Mouse (Mus musculus): ENCODE data around the gene Nfyb. TPM values are rescaled to one million over a fixed set of nuclear protein-coding genes. Genes with fewer than 3 reads are reported as not detected.

The Nfyb gene
- polyA plus RNA-seq, 1 experiment from 2014 or later: 44.6 TPM

DNA sequence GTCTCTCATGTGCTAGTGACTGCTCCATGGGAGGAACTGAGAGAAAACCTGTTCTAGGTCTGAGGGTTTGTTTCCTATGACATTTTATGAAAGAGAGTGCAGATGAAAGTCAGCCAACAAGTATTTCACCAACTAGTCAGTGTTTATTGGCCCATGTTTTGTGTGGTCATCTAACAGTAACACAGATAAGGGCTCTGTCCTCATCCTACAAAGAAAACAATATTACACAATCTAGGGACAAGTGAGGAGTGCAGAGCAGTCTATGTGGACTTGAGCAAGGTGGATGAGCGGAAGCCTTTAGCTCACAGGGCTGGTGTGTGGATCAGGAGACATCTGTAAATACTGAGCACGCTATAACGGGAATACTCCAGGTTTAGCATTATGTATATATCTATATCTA is 5.1 kb downstream of the Nfyb start:
- Histone ChIP-seq H3K27me3 (ENCODE audit: control insufficient read depth, insufficient read depth, low read length) (no peaks in the 10 kb centered on the region), H3K27ac (ENCODE audit: low read length) (no peak overlapping the region), H3K4me1 (ENCODE audit: control insufficient read depth, insufficient read depth, low read length) (peaks cover 16% of the 10 kb centered on the region; the same call in 1 of the 2 replicates), H3K36me3 (ENCODE audit: control insufficient read depth, insufficient read depth, low read length) (peaks cover 69% of the 10 kb centered on the region), H3K9ac (replicated peaks; ENCODE audit: low read depth, low read length) (no peak overlapping the region), H3K4me2 (replicated peaks; ENCODE audit: low read depth, low read length) (no peak overlapping the region), H3K9me3 (ENCODE audit: control insufficient read depth, low read depth, low read length) (no peaks in the 10 kb centered on the region), H3K4me3 (ENCODE audit: low read depth, low read length) (no peak overlapping the region)
- no peak for ATAC-seq (ENCODE audit: insufficient number of reproducible peaks, insufficient read depth, low FRiP score, low read depth)
- 91% methylated on average over 3 of the region's 3 CpGs for WGBS

DNA sequence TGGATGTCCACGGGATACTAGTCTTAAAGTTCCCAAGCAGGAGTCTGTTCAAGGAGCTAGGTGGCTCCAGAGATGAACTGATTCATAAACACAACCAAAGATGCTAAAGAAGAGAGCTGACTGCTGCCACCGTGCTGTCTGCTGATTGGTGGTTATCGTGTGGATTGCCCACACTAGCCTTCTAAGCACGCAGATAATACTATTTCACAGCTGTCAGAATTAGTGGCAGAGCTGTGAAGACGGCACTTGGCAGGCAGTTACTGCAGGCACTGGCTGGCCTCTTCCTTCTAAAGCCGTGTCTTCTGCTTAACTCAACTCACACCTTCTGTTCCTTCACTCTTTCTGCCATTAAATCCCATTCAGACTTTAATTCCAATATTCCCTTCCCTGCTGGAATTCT is 5.6 kb downstream of the Nfyb start:
- no peak overlapping the region for H3K4me3 ChIP-seq (ENCODE audit: low read depth, low read length)
- H3K4me2 ChIP-seq (replicated peaks; ENCODE audit: low read depth, low read length): no peak overlapping the region
- H3K27ac ChIP-seq (ENCODE audit: low read length): no peak overlapping the region
- ATAC-seq (ENCODE audit: insufficient number of reproducible peaks, insufficient read depth, low FRiP score, low read depth): no peak
- H3K9ac ChIP-seq (replicated peaks; ENCODE audit: low read depth, low read length): no peak overlapping the region
- no peaks in the 10 kb centered on the region for H3K9me3 ChIP-seq (ENCODE audit: control insufficient read depth, low read depth, low read length)
- WGBS: 86% methylated on average over 6 of the region's 6 CpGs
- H3K27me3 ChIP-seq (ENCODE audit: control insufficient read depth, insufficient read depth, low read length): no peaks in the 10 kb centered on the region
- peaks cover 74% of the 10 kb centered on the region for H3K36me3 ChIP-seq (ENCODE audit: control insufficient read depth, insufficient read depth, low read length)
- peaks cover 16% of the 10 kb centered on the region; the same call in 1 of the 2 replicates for H3K4me1 ChIP-seq (ENCODE audit: control insufficient read depth, insufficient read depth, low read length)

DNA sequence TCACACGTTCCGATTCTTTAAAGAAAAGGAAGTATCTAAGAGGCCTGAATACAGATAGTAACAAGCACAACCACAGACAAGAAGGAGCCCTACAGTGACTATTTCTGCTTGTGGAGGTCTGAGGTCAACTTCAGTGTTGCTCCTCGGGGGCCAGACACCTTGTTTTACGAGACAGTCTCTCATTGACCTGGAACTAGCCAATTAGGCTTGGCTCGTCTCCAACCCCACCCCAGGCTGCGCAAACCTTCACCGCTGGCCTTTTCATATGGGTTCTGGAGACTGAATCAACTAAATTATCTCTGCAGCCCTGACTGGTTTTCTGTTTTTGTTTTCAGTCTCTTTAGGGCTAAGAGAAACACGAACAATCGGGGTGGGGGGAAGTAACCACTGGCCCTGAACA is 6.6 kb downstream of the Nfyb start:
- Histone ChIP-seq H3K36me3 (ENCODE audit: control insufficient read depth, insufficient read depth, low read length) (peaks cover 83% of the 10 kb centered on the region), H3K4me3 (ENCODE audit: low read depth, low read length) (no peak overlapping the region), H3K4me1 (ENCODE audit: control insufficient read depth, insufficient read depth, low read length) (peaks cover 13% of the 10 kb centered on the region; the same call in 1 of the 2 replicates), H3K9me3 (ENCODE audit: control insufficient read depth, low read depth, low read length) (no peaks in the 10 kb centered on the region), H3K9ac (replicated peaks; ENCODE audit: low read depth, low read length) (no peak overlapping the region), H3K4me2 (replicated peaks; ENCODE audit: low read depth, low read length) (no peak overlapping the region), H3K27ac (ENCODE audit: low read length) (no peak overlapping the region), H3K27me3 (ENCODE audit: control insufficient read depth, insufficient read depth, low read length) (no peaks in the 10 kb centered on the region)
- 83% methylated on average over 9 of the region's 9 CpGs for WGBS
- ATAC-seq (ENCODE audit: insufficient number of reproducible peaks, insufficient read depth, low FRiP score, low read depth): no peak

DNA sequence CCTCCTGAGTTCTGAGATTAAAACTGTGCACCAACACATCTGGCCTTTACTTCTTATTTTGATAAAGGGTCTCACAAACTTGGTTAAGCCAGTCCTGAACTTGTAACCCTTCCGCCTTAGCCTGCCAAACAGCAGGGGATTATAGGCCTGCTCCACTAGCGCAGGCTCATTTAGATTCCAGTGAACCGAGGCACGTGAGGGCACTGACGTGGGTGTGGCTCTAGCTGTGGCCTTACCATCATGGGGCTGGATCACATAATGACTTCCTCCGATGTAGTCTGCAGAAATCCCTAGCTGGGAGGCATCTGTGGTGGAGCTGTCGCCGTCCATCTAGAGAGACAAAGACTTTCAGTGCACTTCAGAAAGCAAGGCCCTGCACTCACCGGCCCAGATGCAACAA is 7.5 kb downstream of the Nfyb start:
- 0 out of 2 replicates have a peak, but pooled peaks cover 6% of the 10 kb centered on the region for H3K4me1 ChIP-seq (ENCODE audit: control insufficient read depth, insufficient read depth, low read length)
- H3K4me3 ChIP-seq (ENCODE audit: low read depth, low read length): no peak overlapping the region
- no peak overlapping the region for H3K4me2 ChIP-seq (replicated peaks; ENCODE audit: low read depth, low read length)
- 92% methylated on average over 9 of the region's 9 CpGs for WGBS
- H3K9me3 ChIP-seq (ENCODE audit: control insufficient read depth, low read depth, low read length): no peaks in the 10 kb centered on the region
- no peak for ATAC-seq (ENCODE audit: insufficient number of reproducible peaks, insufficient read depth, low FRiP score, low read depth)
- H3K36me3 ChIP-seq (ENCODE audit: control insufficient read depth, insufficient read depth, low read length): peaks cover 90% of the 10 kb centered on the region
- no peak overlapping the region for H3K27ac ChIP-seq (ENCODE audit: low read length)
- H3K9ac ChIP-seq (replicated peaks; ENCODE audit: low read depth, low read length): no peak overlapping the region
- no peaks in the 10 kb centered on the region for H3K27me3 ChIP-seq (ENCODE audit: control insufficient read depth, insufficient read depth, low read length)

DNA sequence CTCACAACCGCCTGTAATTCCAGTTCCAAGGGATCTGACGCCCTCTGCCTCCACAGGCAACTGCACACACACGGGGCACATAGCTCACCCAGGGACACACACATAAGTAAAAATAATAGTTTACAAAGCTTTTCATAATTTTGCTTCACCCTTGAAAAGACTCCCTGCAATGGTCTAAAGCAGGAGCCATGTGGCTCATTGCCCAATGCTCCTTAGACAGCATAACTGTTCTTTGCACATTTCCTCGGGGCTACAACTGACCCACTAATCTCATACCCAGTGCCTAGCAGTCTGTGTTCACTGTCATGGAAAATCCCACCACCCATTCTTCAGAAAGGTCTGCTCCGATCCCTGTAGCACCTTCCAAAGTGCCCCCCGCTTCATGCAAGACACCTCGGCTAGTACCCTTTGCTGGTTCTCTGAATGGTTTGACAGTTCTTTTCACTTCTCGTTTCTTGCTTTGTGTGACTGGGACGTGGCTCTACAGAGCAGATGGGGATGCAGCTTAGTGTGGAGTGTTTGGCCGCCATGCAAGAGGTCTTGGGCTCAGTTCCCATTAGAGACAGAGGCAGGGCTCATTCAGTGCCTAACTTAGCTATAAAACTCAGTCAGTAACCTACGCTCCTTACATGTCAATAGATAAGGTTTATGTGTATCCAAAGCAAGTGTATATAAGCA is 8.6 kb downstream of the Nfyb start:
- Histone ChIP-seq H3K9ac (replicated peaks; ENCODE audit: low read depth, low read length) (no peak overlapping the region), H3K27ac (ENCODE audit: low read length) (no peak overlapping the region), H3K4me2 (replicated peaks; ENCODE audit: low read depth, low read length) (no peak overlapping the region), H3K9me3 (ENCODE audit: control insufficient read depth, low read depth, low read length) (no peaks in the 10 kb centered on the region), H3K27me3 (ENCODE audit: control insufficient read depth, insufficient read depth, low read length) (no peaks in the 10 kb centered on the region), H3K4me3 (ENCODE audit: low read depth, low read length) (no peak overlapping the region), H3K4me1 (ENCODE audit: control insufficient read depth, insufficient read depth, low read length) (no peaks in the 10 kb centered on the region), H3K36me3 (ENCODE audit: control insufficient read depth, insufficient read depth, low read length) (peaks cover 94% of the 10 kb centered on the region)
- 93% methylated on average over 11 of the region's 11 CpGs for WGBS
- ATAC-seq (ENCODE audit: insufficient number of reproducible peaks, insufficient read depth, low FRiP score, low read depth): no peak

DNA sequence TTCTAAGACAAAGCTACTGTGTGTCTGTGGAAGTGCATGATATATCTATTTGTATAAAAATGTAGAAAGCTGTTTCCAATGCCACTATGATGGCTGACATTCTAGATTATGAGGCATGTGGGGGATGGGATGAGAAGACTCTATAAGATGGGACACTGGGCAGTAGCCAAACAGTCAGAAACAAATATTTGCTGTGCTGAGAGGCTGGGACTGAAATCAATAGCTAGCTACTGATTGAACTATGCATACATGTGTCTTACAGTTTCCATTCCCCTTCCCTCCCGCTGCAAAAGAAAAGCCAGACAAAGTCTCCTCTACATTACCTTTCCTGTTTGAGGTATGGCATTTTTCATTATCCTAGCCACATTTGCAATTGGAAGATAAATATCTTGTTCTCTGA is 9.3 kb downstream of the Nfyb start:
- no peaks in the 10 kb centered on the region for H3K4me1 ChIP-seq (ENCODE audit: control insufficient read depth, insufficient read depth, low read length)
- no peak for ATAC-seq (ENCODE audit: insufficient number of reproducible peaks, insufficient read depth, low FRiP score, low read depth)
- WGBS: 86% methylated on average over 1 of the region's 1 CpGs
- no peaks in the 10 kb centered on the region for H3K9me3 ChIP-seq (ENCODE audit: control insufficient read depth, low read depth, low read length)
- H3K27me3 ChIP-seq (ENCODE audit: control insufficient read depth, insufficient read depth, low read length): no peaks in the 10 kb centered on the region
- no peak overlapping the region for H3K27ac ChIP-seq (ENCODE audit: low read length)
- no peak overlapping the region for H3K4me3 ChIP-seq (ENCODE audit: low read depth, low read length)
- no peak overlapping the region for H3K4me2 ChIP-seq (replicated peaks; ENCODE audit: low read depth, low read length)
- peaks cover 90% of the 10 kb centered on the region for H3K36me3 ChIP-seq (ENCODE audit: control insufficient read depth, insufficient read depth, low read length)
- no peak overlapping the region for H3K9ac ChIP-seq (replicated peaks; ENCODE audit: low read depth, low read length)

DNA sequence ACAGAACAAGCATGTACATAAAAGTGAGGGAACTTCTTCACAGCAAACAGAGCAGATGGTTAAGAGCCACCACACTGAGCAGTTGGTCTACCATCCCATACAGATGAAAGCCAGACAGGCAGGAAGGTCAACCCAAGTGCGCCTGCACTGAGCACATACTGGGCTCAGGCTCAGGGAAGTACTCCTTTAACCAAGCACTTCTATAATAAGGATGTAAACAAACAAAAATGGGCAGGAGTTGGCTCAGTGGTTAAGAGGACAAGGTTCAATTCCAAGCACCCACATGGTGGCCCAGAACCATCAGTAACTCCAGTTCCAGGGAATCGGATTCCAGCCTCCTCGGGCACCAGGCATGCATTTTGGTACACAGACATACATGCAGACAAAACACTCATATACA is 11.0 kb downstream of the Nfyb start:
- H3K4me3 ChIP-seq (ENCODE audit: low read depth, low read length): no peak overlapping the region
- H3K9ac ChIP-seq (replicated peaks; ENCODE audit: low read depth, low read length): no peak overlapping the region
- no peaks in the 10 kb centered on the region for H3K27me3 ChIP-seq (ENCODE audit: control insufficient read depth, insufficient read depth, low read length)
- no peak for ATAC-seq (ENCODE audit: insufficient number of reproducible peaks, insufficient read depth, low FRiP score, low read depth)
- H3K27ac ChIP-seq (ENCODE audit: low read length): no peak overlapping the region
- no peaks in the 10 kb centered on the region for H3K4me1 ChIP-seq (ENCODE audit: control insufficient read depth, insufficient read depth, low read length)
- WGBS: 85% methylated on average over 3 of the region's 3 CpGs
- peaks cover 90% of the 10 kb centered on the region for H3K36me3 ChIP-seq (ENCODE audit: control insufficient read depth, insufficient read depth, low read length)
- H3K9me3 ChIP-seq (ENCODE audit: control insufficient read depth, low read depth, low read length): no peaks in the 10 kb centered on the region
- no peak overlapping the region for H3K4me2 ChIP-seq (replicated peaks; ENCODE audit: low read depth, low read length)

DNA sequence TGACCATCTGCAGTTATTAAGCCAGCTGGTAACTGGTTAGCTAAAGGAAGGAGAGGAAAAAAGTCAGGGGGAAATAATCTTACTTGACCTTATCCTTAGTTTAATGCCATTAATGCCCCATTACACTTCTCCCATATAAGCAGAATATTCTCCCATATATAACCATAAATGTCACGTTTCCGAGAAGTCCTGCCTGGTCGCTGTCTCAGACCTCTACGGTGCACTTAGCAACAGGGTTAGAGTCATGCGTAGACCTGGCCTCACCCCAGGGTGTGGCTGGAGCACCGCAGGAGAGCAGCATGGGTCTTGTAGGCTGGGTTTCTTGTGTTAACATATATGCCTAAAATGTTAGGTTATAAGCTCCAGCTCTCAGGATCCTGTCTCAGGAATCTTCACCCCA is 13.2 kb downstream of the Nfyb start:
- Histone ChIP-seq H3K36me3 (ENCODE audit: control insufficient read depth, insufficient read depth, low read length) (peaks cover 87% of the 10 kb centered on the region), H3K9me3 (ENCODE audit: control insufficient read depth, low read depth, low read length) (no peaks in the 10 kb centered on the region), H3K9ac (replicated peaks; ENCODE audit: low read depth, low read length) (no peak overlapping the region), H3K27ac (ENCODE audit: low read length) (no peak overlapping the region), H3K27me3 (ENCODE audit: control insufficient read depth, insufficient read depth, low read length) (no peaks in the 10 kb centered on the region), H3K4me2 (replicated peaks; ENCODE audit: low read depth, low read length) (no peak overlapping the region), H3K4me3 (ENCODE audit: low read depth, low read length) (no peak overlapping the region), H3K4me1 (ENCODE audit: control insufficient read depth, insufficient read depth, low read length) (no peaks in the 10 kb centered on the region)
- ATAC-seq (ENCODE audit: insufficient number of reproducible peaks, insufficient read depth, low FRiP score, low read depth): no peak
- 84% methylated on average over 6 of the region's 6 CpGs for WGBS

Measured in stomach, embryonic 14.5 days (tissue).